Mouse (Mus musculus) bone marrow, adult 2 months (tissue): ENCODE data around the gene 4933416C03Rik.

ENCODE experiments used
- CTCF ChIP-seq: fragments of 200-500 bp; IDR thresholded peaks from 2 replicates; pipeline ENCODE4 v1.5.1; 2011; ENCODE audit warnings: low read length, control low read depth; ENCODE audit not compliant: control insufficient read depth, insufficient read depth
- POLR2A ChIP-seq: fragments of 200-500 bp; IDR thresholded peaks from 2 replicates; pipeline ENCODE4 v1.6.1; 2011; ENCODE audit warnings: low read depth, mild to moderate bottlenecking, control low read depth, low read length, borderline replicate concordance; ENCODE audit not compliant: control insufficient read depth

DNA sequence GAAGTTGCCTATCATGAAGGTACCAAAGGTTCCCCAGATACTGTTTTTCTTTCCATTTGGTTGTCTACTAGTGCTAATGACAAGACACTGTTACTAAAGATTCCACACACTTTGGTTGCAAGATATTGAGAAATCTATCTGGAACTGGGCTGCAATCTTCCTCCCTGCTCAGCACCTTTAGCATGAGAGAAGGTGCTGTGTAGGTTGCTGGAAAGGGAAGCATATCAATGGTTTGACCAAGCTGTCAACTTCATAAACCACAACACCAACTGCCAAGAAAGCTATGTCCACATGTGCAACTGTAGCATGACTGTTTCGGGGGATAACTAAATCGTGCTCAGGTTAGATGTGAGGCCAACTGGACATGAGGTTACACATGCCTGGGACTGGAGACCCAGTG is 7.7 kb upstream of the 4933416C03Rik start:
- TF ChIP-seq CTCF (no peak), POLR2A (no peak)
